In genomic region chr1:135632199-135632598, GRCm38 (mm10) we compare ENCODE assay signal across 12 mouse cellular contexts. TPM values are rescaled to one million over a fixed set of nuclear protein-coding genes. Genes with fewer than 3 reads are reported as not detected.
A peak's percentile ranks its signal among the peaks of the same experiment; 100 is the strongest.
DNase-seq lines count a peak whose midpoint lies in the region; ATAC-seq and TF ChIP-seq lines count a peak whose summit lies in the region.
"Had no signal": no experiment of that assay in that cellular context is flagged by ENCODE, and none has a peak within 500 bp of the region (broad histone marks: within the 10 kb centered on the region; RNA-seq: fewer than 3 reads in every experiment).

No protein-coding gene starts in this region.

- no peak for ATAC-seq in heart, embryonic 12.5 days (ENCODE audit: insufficient number of reproducible peaks, low FRiP score)
- no peak for ATAC-seq in liver, embryonic 12.5 days
- ATAC-seq in liver, postnatal 0 days, result no peak
- ATAC-seq: forebrain, embryonic 15.5 days had no signal

- no peak for TF ChIP-seq CTCF in liver, postnatal 0 days (IDR thresholded peaks at IDR 0.05; ENCODE audit: low read depth)
- TF ChIP-seq CTCF in ES-Bruce4 (IDR thresholded peaks at IDR 0.05; ENCODE audit: low read depth, low read length), result no peak

- intact Hi-C loops in heart, postnatal 36 days (cut with DNase I), result loop anchor here (2.0 kb wide), 1 partner anchor 27 kb away; no protein-coding TSS in a partner anchor

- no peaks in the 10 kb centered on the region for H3K9me3 ChIP-seq in heart, embryonic 12.5 days (replicated peaks)
- H3K9me3 ChIP-seq in liver, embryonic 12.5 days (replicated peaks), result no peaks in the 10 kb centered on the region
- no peaks in the 10 kb centered on the region for H3K9me3 ChIP-seq in liver, postnatal 0 days (ENCODE audit: low read length)
- no peaks in the 10 kb centered on the region for H3K9me3 ChIP-seq in ES-Bruce4 (replicated peaks; ENCODE audit: control insufficient read depth, insufficient read depth, low read length, poor library complexity, severe bottlenecking)
- H3K9me3 ChIP-seq: forebrain, embryonic 15.5 days; hindbrain, embryonic 15.5 days; limb, embryonic 12.5 days; midbrain, embryonic 10.5 days had no signal

- TF ChIP-seq EP300 in liver, postnatal 0 days (IDR thresholded peaks at IDR 0.05; ENCODE audit: low read depth), result no peak
- peak; percentile 96 for TF ChIP-seq EP300 in ES-Bruce4 (IDR thresholded peaks at IDR 0.05; ENCODE audit: insufficient read depth, low read depth, low read length)

- TF ChIP-seq POLR2A in ES-Bruce4 (IDR thresholded peaks at IDR 0.05; ENCODE audit: insufficient read depth, low read length), result no peak

- H3K4me2 ChIP-seq in heart, embryonic 12.5 days, result no peak overlapping the region
- peak overlapping the region; percentile 32 for H3K4me2 ChIP-seq in liver, embryonic 12.5 days
- H3K4me2 ChIP-seq in liver, postnatal 0 days (ENCODE audit: low read depth, low read length), result no peak overlapping the region
- H3K4me2 ChIP-seq: forebrain, embryonic 15.5 days; hindbrain, embryonic 15.5 days; limb, embryonic 12.5 days had no signal

- 0 out of 2 replicates have a peak, but pooled peaks cover 3% of the 10 kb centered on the region for H3K36me3 ChIP-seq in heart, embryonic 12.5 days
- no peaks in the 10 kb centered on the region for H3K36me3 ChIP-seq in liver, embryonic 12.5 days
- H3K36me3 ChIP-seq in liver, postnatal 0 days (replicated peaks; ENCODE audit: insufficient read depth, low read length), result no peaks in the 10 kb centered on the region
- H3K36me3 ChIP-seq in ES-Bruce4 (ENCODE audit: control insufficient read depth, insufficient read depth, low read length, poor library complexity, severe bottlenecking), result no peaks in the 10 kb centered on the region
- H3K36me3 ChIP-seq in macrophage (ENCODE audit: inconsistent target), result no peaks in the 10 kb centered on the region
- H3K36me3 ChIP-seq: forebrain, embryonic 15.5 days; hindbrain, embryonic 15.5 days; limb, embryonic 12.5 days; midbrain, embryonic 10.5 days had no signal

- H3K27ac ChIP-seq in heart, embryonic 12.5 days (ENCODE audit: poor library complexity, severe bottlenecking), result peak overlapping the region; percentile 11; the same call in 1 of the 2 replicates
- H3K27ac ChIP-seq in liver, embryonic 12.5 days, result no peak overlapping the region
- no peak overlapping the region for H3K27ac ChIP-seq in liver, postnatal 0 days (ENCODE audit: low read depth)
- peak overlapping the region; percentile 74 for H3K27ac ChIP-seq in ES-Bruce4 (ENCODE audit: insufficient read depth, low read length)
- peak overlapping the region; percentile 94 for H3K27ac ChIP-seq in macrophage
- H3K27ac ChIP-seq: forebrain, embryonic 15.5 days; hindbrain, embryonic 15.5 days; limb, embryonic 12.5 days; midbrain, embryonic 10.5 days had no signal

- WGBS in heart, embryonic 12.5 days, result 48% methylated on average over 1 of the region's 1 CpGs
- 45% methylated on average over 1 of the region's 1 CpGs for WGBS in liver, embryonic 12.5 days (ENCODE audit: insufficient replicate concordance)
- 73% methylated on average over 1 of the region's 1 CpGs for WGBS in liver, postnatal 0 days (ENCODE audit: insufficient replicate concordance)
- 80% methylated on average over 1 of the region's 1 CpGs for WGBS in macrophage (ENCODE audit: missing documents)

- no peak overlapping the region for H3K9ac ChIP-seq in heart, embryonic 12.5 days
- no peak overlapping the region for H3K9ac ChIP-seq in liver, embryonic 12.5 days
- no peak overlapping the region for H3K9ac ChIP-seq in liver, postnatal 0 days (replicated peaks)
- no peak overlapping the region for H3K9ac ChIP-seq in ES-Bruce4 (ENCODE audit: low read depth, poor library complexity, severe bottlenecking)
- H3K9ac ChIP-seq: forebrain, embryonic 15.5 days; hindbrain, embryonic 15.5 days; limb, embryonic 12.5 days had no signal

- no peak for DNase-seq in heart, postnatal 36 days
- no peak for DNase-seq in liver, postnatal 0 days
- DNase-seq in thymus, postnatal 0 days (ENCODE audit: low spot score), result no peak
- DNase-seq: cerebellum, adult 9-11 months had no signal

- no peak overlapping the region for H3K4me3 ChIP-seq in heart, embryonic 12.5 days
- H3K4me3 ChIP-seq in liver, embryonic 12.5 days, result no peak overlapping the region
- no peak overlapping the region for H3K4me3 ChIP-seq in liver, postnatal 0 days (ENCODE audit: low read depth, low read length)
- H3K4me3 ChIP-seq in ES-Bruce4 (ENCODE audit: low read depth, low read length), result no peak overlapping the region
- H3K4me3 ChIP-seq in macrophage (ENCODE audit: inconsistent target), result peak overlapping the region; percentile 35
- H3K4me3 ChIP-seq: forebrain, embryonic 15.5 days; hindbrain, embryonic 15.5 days; limb, embryonic 12.5 days; midbrain, embryonic 10.5 days had no signal

- H3K4me1 ChIP-seq in heart, embryonic 12.5 days (replicated peaks), result peaks cover 46% of the 10 kb centered on the region
- peaks cover 17% of the 10 kb centered on the region for H3K4me1 ChIP-seq in liver, embryonic 12.5 days
- peaks cover 3% of the 10 kb centered on the region; the same call in 1 of the 2 replicates for H3K4me1 ChIP-seq in liver, postnatal 0 days (ENCODE audit: insufficient read depth)
- peaks cover 3% of the 10 kb centered on the region for H3K4me1 ChIP-seq in ES-Bruce4 (ENCODE audit: control insufficient read depth, insufficient read depth, low read length)

- H3K27me3 ChIP-seq in heart, embryonic 12.5 days (replicated peaks), result no peaks in the 10 kb centered on the region
- H3K27me3 ChIP-seq in liver, embryonic 12.5 days (replicated peaks), result no peaks in the 10 kb centered on the region
- H3K27me3 ChIP-seq in liver, postnatal 0 days (ENCODE audit: insufficient read depth, low read length), result no peaks in the 10 kb centered on the region
- H3K27me3 ChIP-seq in ES-Bruce4 (ENCODE audit: control insufficient read depth, insufficient read depth, low read length, poor library complexity, severe bottlenecking), result no peaks in the 10 kb centered on the region
- H3K27me3 ChIP-seq: forebrain, embryonic 15.5 days; hindbrain, embryonic 15.5 days; limb, embryonic 12.5 days had no signal

- H3K79me2 ChIP-seq in macrophage (ENCODE audit: inconsistent target), result peaks cover 72% of the 10 kb centered on the region

RNA-seq across cellular contexts. Expression of gene Nav1, which starts 25.1 kb away (rescaled TPM):
- polyA plus RNA-seq in heart, embryonic 12.5 days (2016; fragmentation: Nextera tagmentation; extraction: Ambion mirVana), result 38.9 and 45.1 TPM in 2 replicates
- total RNA-seq in heart, postnatal 36 days (2021), result 10 to 100 TPM; 18.6 to 20.8 TPM
- 3.2 TPM in 2 replicates for polyA plus RNA-seq in liver, embryonic 12.5 days (2016; fragmentation: Nextera tagmentation; extraction: Ambion mirVana)
- polyA plus RNA-seq in liver, postnatal 0 days (2015; fragmentation: Nextera tagmentation; extraction: Ambion mirVana), result 0.92 and 0.94 TPM in 2 replicates
- 31.7 and 34.2 TPM in 2 replicates for polyA plus RNA-seq in ES-Bruce4 (2011; ENCODE audit: insufficient read depth, insufficient read length, low read depth, missing spikeins)
- 100 to 1,000 TPM in 23 of 26 experiments, 10 to 100 TPM in 3; 59.0 to 292 (median 135) TPM for total RNA-seq in macrophage (2018; cell fraction: chromatin; rRNA removed)
- total RNA-seq in macrophage (2018; cell fraction: cytosol; rRNA removed), result 10 to 100 TPM; 16.1 to 57.6 (median 32.9) TPM
- total RNA-seq in macrophage (2018; cell fraction: nucleus; rRNA removed), result 100 to 1,000 TPM in 6 of 26 experiments, 10 to 100 TPM in 20; 40.7 to 174 (median 60.5) TPM
- 23.0 to 33.0 TPM (median 24.1 TPM) in 3 replicates for polyA plus RNA-seq in macrophage (2018)
- polyA plus RNA-seq in thymus, postnatal 0 days (2015; fragmentation: Nextera tagmentation; extraction: Ambion mirVana), result 3.3 and 3.5 TPM in 2 replicates

Comparison
In these comparisons a context has a peak if more than half of its experiments do, and no peak if none do; other contexts are left out.
1. H3K27ac ChIP-seq: peak in heart, embryonic 12.5 days (single experiment), ES-Bruce4 (single experiment) and macrophage (single experiment); none in liver, embryonic 12.5 days (single experiment) and liver, postnatal 0 days (single experiment).